Mouse (Mus musculus) liver, adult (tissue): ENCODE data around the gene Calcrl.

ENCODE experiments used
- GATA4 ChIP-seq: IDR thresholded peaks from 2 replicates; pipeline ENCODE4 v1.6.1; 2014; ENCODE audit warnings: mild to moderate bottlenecking, low read length; ENCODE audit not compliant: insufficient replicate concordance

The Calcrl gene

DNA sequence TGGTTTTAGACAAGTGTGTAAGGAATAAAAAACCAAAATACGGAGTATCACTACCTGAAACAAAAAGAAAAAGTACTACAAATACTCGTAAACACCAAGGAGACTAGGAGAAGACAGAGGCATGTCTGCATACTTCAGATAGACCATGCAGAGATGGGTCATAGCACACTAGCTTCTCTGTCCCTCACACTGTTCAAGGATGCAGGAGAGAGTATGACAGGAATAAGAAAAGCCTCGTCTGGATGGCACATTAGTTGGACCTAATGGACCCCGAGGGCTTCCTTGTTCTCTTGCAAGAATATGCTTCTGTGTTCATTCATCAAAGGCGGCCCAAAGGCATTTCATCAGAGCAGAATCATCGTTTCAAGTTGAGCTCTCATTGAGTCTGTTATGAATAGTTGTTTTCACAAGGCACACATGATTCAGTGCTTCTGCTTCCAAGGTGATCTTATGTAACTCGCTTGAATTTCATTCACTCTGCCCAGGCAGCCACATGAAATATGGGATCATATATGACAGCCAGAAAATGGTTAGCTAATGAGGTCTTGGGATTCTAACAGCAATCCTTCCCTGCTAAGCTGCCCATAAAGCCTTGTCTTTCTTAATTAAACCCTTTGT lies 136.2 kb downstream of the Calcrl start:
- TF ChIP-seq GATA4, result no peak
